In the genomic region with DNA sequence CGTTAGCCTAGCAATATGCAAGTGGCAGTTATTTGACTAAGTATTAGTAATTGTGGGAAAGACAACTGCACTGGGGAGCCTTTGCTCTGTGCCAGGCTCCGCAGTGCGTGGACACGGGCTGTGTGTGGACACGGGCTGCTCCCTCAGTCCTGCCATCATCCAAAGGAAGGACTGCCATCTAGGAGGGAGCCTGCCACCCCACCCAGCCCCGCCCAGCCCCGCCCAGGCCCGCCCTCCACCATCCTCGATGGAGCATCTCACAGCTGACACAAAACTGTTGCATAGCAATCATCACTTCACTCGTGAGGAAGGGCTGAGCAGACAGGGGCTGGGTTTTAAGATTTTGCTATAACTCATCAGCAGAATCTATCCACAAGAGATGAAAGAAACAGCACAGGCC, we compare ENCODE assay signal across 19 mouse cellular contexts. TPM values are rescaled to one million over a fixed set of nuclear protein-coding genes. Genes with fewer than 3 reads are reported as not detected.
"Had no signal": no experiment of that assay in that cellular context is flagged by ENCODE, and none has a peak within 500 bp of the region (broad histone marks: within the 10 kb centered on the region; RNA-seq: fewer than 3 reads in every experiment).

No protein-coding gene starts in this region.

- DNase-seq: kidney, postnatal 14 days; lung, embryonic 14.5 days; lung, postnatal 10 days; thymus, postnatal 36 days had no signal

- H3K9ac ChIP-seq: lung, embryonic 14.5 days; midbrain, embryonic 15.5 days; neural tube, embryonic 12.5 days had no signal

- H3K27me3 ChIP-seq: megakaryocyte, embryonic 14.5 days; neural tube, embryonic 12.5 days had no signal

- H3K36me3 ChIP-seq: limb, embryonic 10.5 days; midbrain, embryonic 15.5 days; neural tube, embryonic 12.5 days had no signal

- H3K27ac ChIP-seq: left cerebral cortex, adult 2 months; limb, embryonic 10.5 days; midbrain, embryonic 15.5 days; neural tube, embryonic 12.5 days had no signal

- H3K4me2 ChIP-seq: lung, embryonic 14.5 days; midbrain, embryonic 11.5 days; midbrain, embryonic 15.5 days; neural tube, embryonic 12.5 days had no signal

- ATAC-seq: intestine, embryonic 16.5 days; midbrain, embryonic 15.5 days had no signal

- H3K9me3 ChIP-seq: limb, embryonic 10.5 days; megakaryocyte, embryonic 14.5 days; midbrain, embryonic 15.5 days; neural tube, embryonic 12.5 days had no signal

- H3K4me1 ChIP-seq: neural tube, embryonic 12.5 days had no signal

- H3K4me3 ChIP-seq: left cerebral cortex, adult 2 months; limb, embryonic 10.5 days; midbrain, embryonic 15.5 days; neural tube, embryonic 12.5 days had no signal

RNA-seq across cellular contexts. Expression of a gene that starts 41.6 kb away (rescaled TPM):
- total RNA-seq: layer of hippocampus, postnatal 25 days; left cerebral cortex, adult 2 months; left cerebral cortex, postnatal 14 days; monocyte, adult 5-6 weeks; neutrophil, adult 5-6 weeks had no signal
- polyA plus RNA-seq: intestine, embryonic 16.5 days; kidney, embryonic 14.5 days; large intestine, adult 2 months; limb, embryonic 10.5 days; limb, embryonic 14.5 days; lung, embryonic 14.5 days; macrophage; midbrain, embryonic 11.5 days; midbrain, embryonic 15.5 days; neural tube, embryonic 12.5 days had no signal
